Mouse (Mus musculus): ENCODE measurements at regions not wholly inside any gene's neighbourhood (a gene's known extent, or its start where the extent isn't known, plus 50 kb on each side); places are given as distances from the start of the nearest gene placed in this dataset.

GRCm38 (mm10) chr9:40581854-40582253 lies 50.7 kb upstream of the Gramd1b start:
- no peak overlapping the region for H3K27ac ChIP-seq (replicated peaks; ENCODE audit: low read depth, low read length)
- H3K9me3 ChIP-seq (replicated peaks; ENCODE audit: control insufficient read depth, low read length), result no peaks in the 10 kb centered on the region
- no peak overlapping the region for H3K4me3 ChIP-seq (ENCODE audit: low read depth, low read length)
- no peak overlapping the region for H3K9ac ChIP-seq (replicated peaks; ENCODE audit: low read length)
- ATAC-seq (replicated peaks; ENCODE audit: insufficient number of reproducible peaks, low FRiP score, low TSS enrichment, low read depth) (no peak), DNase-seq (ENCODE audit: low spot score) (no peak)
- no peak overlapping the region for H3K4me2 ChIP-seq (ENCODE audit: low read depth, low read length)
- 64% methylated on average over 2 of the region's 2 CpGs for WGBS
- no peaks in the 10 kb centered on the region for H3K27me3 ChIP-seq (ENCODE audit: control insufficient read depth, insufficient read depth, low read length)
- H3K4me1 ChIP-seq (ENCODE audit: control insufficient read depth, insufficient read depth, low read length), result no peaks in the 10 kb centered on the region
- no peaks in the 10 kb centered on the region for H3K36me3 ChIP-seq (replicated peaks; ENCODE audit: control insufficient read depth, insufficient read depth, low read depth, low read length)
